Mouse (Mus musculus) spleen, adult 10 weeks (tissue): ENCODE results near the gene Gpsm3. TPM values are rescaled to one million over a fixed set of nuclear protein-coding genes. Genes with fewer than 3 reads are reported as not detected.

ENCODE experiments used
- polyA plus RNA-seq: library from polyadenylated mRNA; stranded (reverse); fragments of 350-450 nt; fragmentation: Illumina TruSeq; extraction: RNeasy Lipid Tissue Mini Kit (QIAGEN cat#74804); gene quantifications from one replicate; pipeline ENCODE4 v1.2.3, GENCODE M21; 2015; ENCODE audit warnings: low replicate concordance; ENCODE audit not compliant: insufficient read depth

Gene Gpsm3
- 186 TPM for polyA plus RNA-seq

DNA sequence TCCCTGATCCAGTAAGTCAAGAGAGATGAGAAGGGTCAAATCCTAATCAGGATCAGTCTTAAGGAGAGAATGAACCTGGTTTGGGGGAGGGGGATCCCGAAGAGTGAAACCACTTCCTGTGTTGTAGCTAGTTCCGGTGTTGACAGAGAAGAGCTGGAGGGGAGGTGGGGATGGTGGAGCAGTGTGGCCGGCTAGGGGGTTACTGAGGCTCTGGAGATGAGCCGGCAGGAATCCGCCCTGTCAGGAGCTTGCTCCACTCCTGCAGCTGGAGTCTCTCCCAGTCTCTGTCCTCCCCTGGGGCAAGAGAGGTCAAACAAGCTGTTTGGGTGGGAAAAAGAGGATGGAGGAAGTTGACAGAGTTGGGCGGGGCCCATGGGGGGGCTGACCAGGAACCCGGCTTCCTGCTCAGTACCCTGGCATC lies at the start of gene Gpsm3:
Gene Gpsm3 (plus strand): TSS at position 126 of the 421 bp plus-strand sequence.

DNA sequence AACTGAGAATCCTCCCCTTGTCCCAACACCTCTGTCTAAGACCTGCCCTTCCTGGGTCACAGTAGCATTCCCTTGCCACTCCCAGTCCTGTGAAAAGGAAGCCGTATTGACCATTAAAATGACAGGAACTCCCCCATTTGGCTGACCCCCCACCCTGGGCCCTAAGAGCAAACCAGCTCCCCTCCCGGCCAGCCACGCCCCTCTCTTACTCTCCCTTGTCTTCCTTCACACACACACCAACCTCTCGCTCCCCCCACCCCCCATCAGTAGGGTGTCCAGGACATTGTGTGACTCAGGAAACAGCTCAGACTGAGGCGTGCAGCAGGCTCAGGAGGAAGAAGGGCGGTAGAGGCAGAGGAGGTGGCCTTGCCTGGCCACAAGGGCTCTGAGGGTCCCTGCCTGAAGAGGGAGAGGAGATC lies 25.6 kb upstream of the Gpsm3 start, which contains the start of gene Notch4:
Gene Notch4 (plus strand): TSS at position 266 of the 419 bp plus-strand sequence.

DNA sequence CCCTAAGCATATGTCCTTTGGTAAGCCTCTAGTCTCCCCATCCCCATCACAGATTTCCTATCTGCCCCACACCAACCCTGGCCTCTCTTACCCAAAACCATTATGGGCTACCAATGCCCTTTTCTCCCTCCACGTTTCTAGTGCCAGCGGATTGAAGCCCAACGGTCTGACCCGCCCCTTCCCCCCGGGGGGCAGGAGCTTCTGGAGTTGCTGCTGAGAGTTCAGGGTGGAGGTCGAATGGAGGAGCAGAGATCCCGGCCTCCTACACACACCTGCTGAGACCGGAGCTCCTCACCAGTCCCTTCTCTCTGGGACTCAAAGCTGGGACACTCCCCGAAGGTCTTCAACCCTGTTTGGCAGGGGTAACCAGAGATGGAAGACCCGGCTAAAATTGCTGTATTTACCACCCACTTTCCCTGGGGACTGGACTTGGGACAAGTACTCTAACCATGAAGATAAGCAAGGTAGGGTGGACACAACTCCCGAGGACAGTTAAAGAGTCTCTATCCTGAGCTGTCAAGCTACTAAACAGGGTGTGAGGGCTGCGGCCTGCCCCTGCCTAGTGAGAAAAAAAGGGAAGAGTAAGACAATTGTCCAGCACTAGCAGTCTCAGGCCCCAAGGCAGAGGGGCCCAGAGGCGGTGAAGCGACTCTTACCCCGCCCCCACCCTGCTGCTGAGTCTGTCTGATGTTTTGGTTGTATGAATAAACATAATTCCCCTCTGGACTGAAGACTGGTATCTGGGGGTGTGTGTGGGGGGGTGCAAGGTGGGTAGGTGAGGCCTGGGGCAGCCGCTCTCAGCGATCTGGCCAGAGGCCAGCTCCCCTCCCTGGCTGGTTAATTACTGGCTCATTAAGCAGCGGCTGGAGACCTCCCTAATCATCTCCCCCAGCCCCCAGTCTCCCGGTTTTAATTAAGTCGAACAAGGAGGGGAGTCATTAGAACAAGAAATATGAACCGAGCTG lies 1.7 kb downstream of the Gpsm3 start, which contains the start of gene Pbx2:
Gene Pbx2 (plus strand): TSS at position 238 of the 965 bp plus-strand sequence.

DNA sequence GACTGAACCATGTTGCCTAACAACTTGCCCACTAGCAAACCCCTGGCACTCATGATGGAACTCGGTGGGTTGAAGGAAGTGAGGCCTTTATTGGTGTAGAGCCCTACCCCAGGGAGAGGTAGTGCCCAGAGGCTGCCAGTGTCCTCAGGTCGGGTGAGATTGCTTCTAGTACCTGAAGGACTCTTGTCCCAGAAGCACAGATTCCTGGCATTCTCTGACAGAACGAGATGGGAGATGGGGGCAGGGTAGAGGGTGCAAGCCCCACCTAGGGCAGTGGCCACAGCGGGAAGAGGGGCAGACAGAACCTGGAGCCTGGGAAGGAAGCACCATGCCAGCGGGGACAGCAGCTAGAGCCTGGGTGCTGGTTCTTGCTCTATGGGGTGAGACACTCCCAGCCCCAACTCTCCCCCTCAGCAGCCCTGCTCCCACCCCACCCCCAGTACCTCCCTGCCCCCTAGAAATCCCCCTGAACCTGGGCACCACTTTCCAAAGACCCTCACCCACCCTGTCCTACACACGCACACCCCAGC lies 8.0 kb downstream of the Gpsm3 start, which contains the start of gene Ager:
Gene Ager (plus strand): TSS at position 297 of the 530 bp plus-strand sequence.

DNA sequence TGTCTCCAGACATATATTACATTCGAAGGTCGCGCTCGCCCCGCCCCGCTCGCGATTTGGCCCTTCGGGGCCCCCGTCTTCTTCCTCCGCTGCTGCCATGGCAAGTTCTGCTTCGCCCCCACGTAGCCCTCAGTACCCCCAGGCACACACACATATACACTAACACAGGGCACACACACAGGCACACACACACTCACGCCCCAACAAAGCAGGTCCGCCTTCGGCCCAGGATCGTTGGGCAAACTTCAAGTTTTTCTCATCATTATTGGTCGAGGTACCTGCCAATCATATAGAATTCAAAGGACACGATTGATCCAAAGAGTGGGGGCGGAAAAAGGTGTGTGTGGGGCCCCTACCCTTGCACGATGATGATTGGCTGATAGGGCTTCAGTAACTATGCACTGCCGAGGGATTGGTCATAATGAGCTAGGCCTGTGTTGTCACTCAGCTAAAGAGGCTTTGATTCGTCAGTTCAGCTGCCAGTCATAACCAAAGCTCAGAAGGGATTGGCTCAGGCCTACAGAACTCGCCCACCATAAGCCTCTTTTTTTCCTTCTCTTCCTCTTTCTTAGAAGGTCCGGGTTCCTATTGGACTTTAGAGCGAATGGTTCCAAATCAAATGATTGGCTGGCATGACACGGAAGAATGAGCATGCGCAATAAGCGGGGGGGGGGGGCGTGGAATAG lies 13.9 kb downstream of the Gpsm3 start, which contains the start of gene Rnf5:
Gene Rnf5 (minus strand): TSS at position 316 of the 686 bp plus-strand sequence.

DNA sequence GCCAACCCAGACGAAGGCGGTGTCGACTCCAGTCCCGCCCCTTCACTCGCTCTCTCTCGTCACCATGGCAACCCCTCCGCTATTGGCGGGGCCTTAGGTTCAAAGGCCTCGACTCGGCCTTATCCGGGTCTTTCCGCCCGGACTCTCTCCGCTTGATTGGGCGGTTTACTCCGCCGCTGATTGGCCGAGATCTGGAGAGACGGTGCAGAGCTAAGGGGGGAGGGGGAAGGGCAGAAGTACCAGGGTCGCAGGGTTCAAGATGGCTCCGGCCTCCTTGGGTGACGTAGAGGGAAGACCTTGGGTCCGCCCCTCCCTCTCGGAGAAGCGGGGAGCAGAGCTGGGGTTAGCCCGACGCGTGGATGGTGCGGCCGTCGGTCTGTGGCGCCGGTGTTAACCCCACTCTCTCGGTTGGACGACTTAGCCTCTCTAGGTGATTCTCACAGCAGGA lies 14.5 kb downstream of the Gpsm3 start, which contains the start of gene Agpat1:
Gene Agpat1 (plus strand): TSS at position 202 of the 448 bp plus-strand sequence.

DNA sequence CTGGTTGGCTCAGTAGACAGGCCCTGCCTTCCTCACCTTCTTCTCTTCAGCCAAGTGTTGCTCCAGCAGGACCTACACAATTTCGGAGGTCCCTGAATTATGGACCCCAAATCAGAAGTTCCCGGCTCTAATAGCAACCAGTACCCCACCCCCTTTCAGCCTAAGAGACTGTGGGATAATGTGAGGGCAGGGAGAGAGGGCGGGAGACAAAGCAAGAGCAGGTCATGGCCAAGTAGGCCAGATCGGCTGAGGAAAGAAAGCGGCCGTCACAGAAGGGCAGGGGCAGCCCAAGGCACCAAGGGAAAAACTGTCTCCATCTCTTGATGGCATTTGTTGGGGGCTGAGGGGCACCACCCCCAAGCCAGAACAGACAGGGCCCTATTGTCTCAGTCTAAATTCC lies 26.3 kb downstream of the Gpsm3 start, which contains the start of gene Egfl8:
Gene Egfl8 (minus strand): TSS at position 101 of the 400 bp plus-strand sequence.

DNA sequence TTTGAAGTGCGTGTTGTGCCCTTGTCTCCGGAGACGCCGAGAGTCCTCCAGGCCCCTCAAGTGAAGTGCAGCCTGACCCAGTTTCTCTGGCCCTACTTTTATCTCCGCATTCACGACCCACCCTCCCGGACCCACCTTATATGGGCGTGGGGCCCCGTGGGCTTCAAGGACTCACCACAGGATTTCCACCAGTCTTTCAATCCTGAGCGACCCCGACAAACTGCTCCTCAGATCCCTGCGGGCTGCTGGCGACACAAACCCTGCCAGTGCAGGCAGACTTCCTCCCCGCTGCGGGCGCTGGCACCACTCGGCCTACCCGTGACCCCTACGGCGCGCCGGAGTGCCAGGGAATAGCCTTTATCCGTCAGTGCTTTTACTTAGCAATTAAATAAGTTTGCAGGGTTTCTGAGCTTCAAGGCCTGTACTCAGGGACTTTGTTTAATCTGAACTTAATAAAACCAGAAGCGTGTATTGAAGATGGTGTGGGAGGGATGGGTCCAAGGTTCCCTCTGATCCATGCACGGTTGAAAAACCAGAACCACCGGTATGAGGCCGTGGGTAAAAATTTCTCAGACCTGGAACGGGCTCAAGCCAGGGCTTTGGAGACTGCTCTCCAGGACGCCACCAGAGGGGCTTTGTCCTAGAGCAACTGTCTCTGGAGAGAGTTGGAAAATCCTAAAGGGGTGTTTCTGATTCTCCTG lies 38.5 kb downstream of the Gpsm3 start, which contains the start of gene Ppt2:
Gene Ppt2 (minus strand): TSS at position 568 of the 701 bp plus-strand sequence.

DNA sequence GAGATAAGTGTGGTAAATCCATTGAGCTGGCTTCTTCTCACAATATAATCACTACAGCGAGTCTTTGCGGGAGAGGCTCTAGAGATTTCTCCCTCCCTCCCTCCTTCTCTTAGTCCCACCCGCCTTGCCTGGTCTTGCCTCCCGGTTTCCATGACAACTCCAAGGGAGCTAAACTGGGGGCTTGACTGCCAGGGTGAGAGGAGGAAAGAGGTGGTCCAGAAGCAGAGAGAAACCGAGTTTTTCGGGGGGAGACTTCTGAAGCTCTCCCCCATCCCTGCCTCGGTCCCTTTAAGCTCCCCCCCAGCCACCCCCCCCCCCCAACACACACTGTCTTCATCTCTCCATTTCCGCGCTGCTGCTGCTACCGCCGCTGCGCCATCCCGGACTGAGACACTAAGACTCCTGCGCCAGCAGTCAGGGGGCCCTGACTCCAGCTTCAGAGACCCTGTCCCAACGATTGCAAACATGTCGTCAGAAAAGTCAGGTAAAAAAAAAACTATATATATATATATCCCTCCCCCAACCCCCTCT lies 39.7 kb downstream of the Gpsm3 start, which contains the start of gene Prrt1:
Gene Prrt1 (plus strand): TSS at position 313 of the 531 bp plus-strand sequence.

Other genes starting within 250 kb of the Gpsm3 start
- 6.9 TPM for gene Btnl2, start 235.0 kb upstream of the Gpsm3 start, polyA plus RNA-seq
- gene Btnl1, start 212.7 kb upstream of the Gpsm3 start, polyA plus RNA-seq, result 0.68 TPM
- 14.9 TPM for gene BC051142, start 191.0 kb upstream of the Gpsm3 start, polyA plus RNA-seq
- gene Btnl4, start 112.5 kb upstream of the Gpsm3 start, polyA plus RNA-seq, result 1.8 TPM
- 3.5 TPM for gene Btnl6, start 72.5 kb upstream of the Gpsm3 start, polyA plus RNA-seq
- gene Notch4, start 25.5 kb upstream of the Gpsm3 start, polyA plus RNA-seq, result 2.9 TPM
- 42.5 TPM for gene Pbx2, start 1.5 kb downstream of the Gpsm3 start, polyA plus RNA-seq
- gene Ager, start 8.1 kb downstream of the Gpsm3 start, polyA plus RNA-seq, result 4.0 TPM
- gene Rnf5, start 13.9 kb downstream of the Gpsm3 start, polyA plus RNA-seq, result 37.5 TPM
- gene Agpat1, start 14.5 kb downstream of the Gpsm3 start, polyA plus RNA-seq, result 22.9 TPM
- 2.1 TPM for gene Egfl8, start 26.2 kb downstream of the Gpsm3 start, polyA plus RNA-seq
- gene Ppt2, start 38.7 kb downstream of the Gpsm3 start, polyA plus RNA-seq, result 30.0 TPM
- gene Prrt1, start 39.7 kb downstream of the Gpsm3 start, polyA plus RNA-seq, result 4.6 TPM
- gene Fkbpl, start 55.0 kb downstream of the Gpsm3 start, polyA plus RNA-seq, result 9.4 TPM
- gene Atf6b, start 57.3 kb downstream of the Gpsm3 start, polyA plus RNA-seq, result 16.5 TPM
- 5.1 TPM for gene Tnxb, start 80.7 kb downstream of the Gpsm3 start, polyA plus RNA-seq
- 87.9 TPM for gene C4b, start 154.1 kb downstream of the Gpsm3 start, polyA plus RNA-seq
- 1.4 TPM for gene Cyp21a1, start 214.8 kb downstream of the Gpsm3 start, polyA plus RNA-seq
- 32.1 TPM for gene Stk19, start 247.1 kb downstream of the Gpsm3 start, polyA plus RNA-seq
- 22.4 TPM for gene Dxo, start 247.2 kb downstream of the Gpsm3 start, polyA plus RNA-seq